Mouse (Mus musculus): ENCODE data around the gene Capn3. TPM values are rescaled to one million over a fixed set of nuclear protein-coding genes. Genes with fewer than 3 reads are reported as not detected.

The Capn3 gene
- polyA plus RNA-seq (2015; fragmentation: Nextera tagmentation; extraction: Ambion mirVana), result 1.1 and 1.4 TPM in 2 replicates

DNA sequence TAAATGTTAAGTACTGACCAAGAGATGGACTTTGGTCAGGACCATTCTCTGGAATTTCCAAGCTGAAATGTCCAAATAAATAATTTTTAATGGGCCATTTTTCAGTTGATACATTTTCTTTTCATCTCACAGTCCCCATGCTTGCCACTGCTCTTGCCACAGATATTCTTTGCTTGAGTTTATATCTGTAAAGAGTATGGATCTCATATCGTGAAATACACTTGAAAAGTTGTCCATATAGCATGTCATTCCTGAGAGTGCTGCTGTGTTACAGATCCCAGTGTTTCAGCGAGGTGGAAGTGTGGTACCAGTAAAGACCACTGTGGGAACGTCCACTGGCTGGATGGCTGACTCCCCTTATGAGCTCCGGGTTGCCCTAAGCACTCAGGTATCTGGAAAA is at the start of gene Capn3:
Gene Capn3 (plus strand): TSS at position 301 of the 400 bp plus-strand sequence.
- H3K9ac ChIP-seq (replicated peaks), result no peak within 1 kb of the TSS
- no peak within 1 kb of the TSS for H3K4me3 ChIP-seq
- H3K27me3 ChIP-seq, result no peaks in the 10 kb centered on the region
- ATAC-seq (replicated peaks), result no peak
- no peak within 1 kb of the TSS for H3K27ac ChIP-seq (replicated peaks)
- H3K9me3 ChIP-seq, result no peaks in the 10 kb centered on the region
- H3K4me2 ChIP-seq (replicated peaks), result no peak within 1 kb of the TSS
- WGBS, result 78% methylated on average over 4 of the region's 4 CpGs
- no peaks in the 10 kb centered on the region for H3K36me3 ChIP-seq
- H3K4me1 ChIP-seq, result no peaks in the 10 kb centered on the region

DNA sequence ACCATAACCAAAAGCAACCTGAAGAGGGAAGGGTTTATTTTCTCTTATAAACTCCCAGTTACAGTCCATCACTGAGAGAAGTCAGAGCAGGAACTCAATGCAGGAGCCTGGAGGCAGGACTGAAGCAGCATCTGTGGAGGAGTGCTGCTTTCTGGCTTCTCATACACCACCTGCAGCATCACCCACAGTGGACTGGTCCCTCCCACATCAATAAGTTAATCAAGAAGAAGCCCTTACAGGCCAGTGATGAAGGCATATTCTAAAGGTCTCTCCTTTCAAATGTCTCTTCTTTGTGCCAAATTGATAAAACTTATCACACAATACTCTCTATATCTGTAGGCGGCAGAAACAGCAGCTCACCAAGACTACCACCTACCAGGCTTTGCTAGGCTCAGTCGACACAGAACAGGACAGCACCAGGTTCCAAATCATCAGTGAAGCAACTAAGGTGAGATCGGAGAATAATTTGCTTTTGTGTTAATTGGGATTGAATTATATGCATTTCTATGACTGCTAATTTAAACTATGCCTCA is 44.7 kb upstream of the Capn3 start:
- WGBS, result 91% methylated on average over 3 of the region's 3 CpGs
- H3K9me3 ChIP-seq, result no peaks in the 10 kb centered on the region
- H3K36me3 ChIP-seq, result no peaks in the 10 kb centered on the region
- no peak overlapping the region for H3K9ac ChIP-seq (replicated peaks)
- H3K27ac ChIP-seq (replicated peaks), result no peak overlapping the region
- ATAC-seq (replicated peaks), result no peak
- H3K4me1 ChIP-seq, result 0 out of 2 replicates have a peak, but pooled peaks cover 12% of the 10 kb centered on the region
- H3K4me3 ChIP-seq, result no peak overlapping the region
- H3K4me2 ChIP-seq (replicated peaks), result no peak overlapping the region
- no peaks in the 10 kb centered on the region for H3K27me3 ChIP-seq

DNA sequence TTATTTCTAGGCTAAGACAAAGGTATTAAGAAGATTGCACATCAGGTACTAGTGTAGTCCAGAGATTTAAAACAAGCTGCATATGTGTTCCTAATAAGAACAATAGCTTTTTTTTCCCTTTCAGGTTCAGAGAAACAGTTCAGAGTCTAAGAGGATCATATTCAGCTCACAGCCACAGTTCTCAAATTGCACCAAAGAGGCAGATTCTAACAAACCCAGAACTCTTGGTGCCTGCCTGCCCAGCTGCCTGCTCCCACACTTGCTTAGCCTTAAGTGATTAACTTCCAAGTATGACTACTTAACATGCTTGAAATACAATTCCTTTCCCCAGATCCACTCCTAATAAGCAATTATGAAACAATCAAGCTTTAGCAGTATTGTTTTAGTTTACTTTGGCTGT is 41.7 kb upstream of the Capn3 start:
- H3K4me2 ChIP-seq (replicated peaks), result no peak overlapping the region
- H3K9ac ChIP-seq (replicated peaks), result no peak overlapping the region
- no peak overlapping the region for H3K4me3 ChIP-seq
- H3K27ac ChIP-seq (replicated peaks), result peak overlapping the region; percentile 77
- H3K4me1 ChIP-seq, result 0 out of 2 replicates have a peak, but pooled peaks cover 12% of the 10 kb centered on the region
- no peaks in the 10 kb centered on the region for H3K36me3 ChIP-seq
- H3K27me3 ChIP-seq, result no peaks in the 10 kb centered on the region
- no peaks in the 10 kb centered on the region for H3K9me3 ChIP-seq
- no peak for ATAC-seq (replicated peaks)

DNA sequence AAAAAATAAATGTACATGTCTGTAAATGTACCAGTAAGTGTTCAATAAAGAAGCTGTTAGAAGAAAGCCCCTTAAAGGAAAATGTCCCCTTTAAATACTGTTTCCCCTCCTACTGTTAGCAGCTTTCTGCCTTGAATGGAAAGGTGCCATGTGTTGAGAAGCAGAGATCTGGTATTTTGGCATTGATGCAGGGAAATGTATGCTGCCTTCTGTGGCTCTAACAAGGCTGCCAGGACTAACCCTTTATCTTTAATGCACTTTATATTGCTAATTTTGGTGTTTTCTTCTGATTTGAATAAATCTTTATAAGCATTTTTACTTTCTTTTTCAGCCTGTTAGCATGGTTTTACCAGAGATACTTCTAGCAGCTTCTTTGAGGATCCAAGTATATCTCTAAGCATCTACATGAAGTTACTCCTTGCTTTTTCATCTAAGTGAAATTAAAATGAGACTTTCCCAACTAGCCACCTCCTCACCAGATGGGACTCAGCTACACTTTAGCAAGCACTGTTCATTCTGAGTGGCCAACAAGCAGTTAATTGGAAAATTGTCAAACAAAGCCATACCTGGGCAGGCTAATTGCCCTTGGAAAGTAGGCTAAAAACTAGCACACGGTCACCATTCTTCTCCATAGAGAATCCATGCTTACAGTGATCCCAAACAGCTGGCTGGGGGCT is 40.9 kb upstream of the Capn3 start:
- Histone ChIP-seq H3K27me3 (no peaks in the 10 kb centered on the region), H3K36me3 (no peaks in the 10 kb centered on the region), H3K4me1 (0 out of 2 replicates have a peak, but pooled peaks cover 12% of the 10 kb centered on the region), H3K9ac (replicated peaks) (no peak overlapping the region), H3K9me3 (no peaks in the 10 kb centered on the region), H3K4me2 (replicated peaks) (no peak overlapping the region), H3K27ac (replicated peaks) (peak overlapping the region; percentile 77), H3K4me3 (no peak overlapping the region)
- 38% methylated on average over 1 of the region's 1 CpGs for WGBS
- no peak for ATAC-seq (replicated peaks)

DNA sequence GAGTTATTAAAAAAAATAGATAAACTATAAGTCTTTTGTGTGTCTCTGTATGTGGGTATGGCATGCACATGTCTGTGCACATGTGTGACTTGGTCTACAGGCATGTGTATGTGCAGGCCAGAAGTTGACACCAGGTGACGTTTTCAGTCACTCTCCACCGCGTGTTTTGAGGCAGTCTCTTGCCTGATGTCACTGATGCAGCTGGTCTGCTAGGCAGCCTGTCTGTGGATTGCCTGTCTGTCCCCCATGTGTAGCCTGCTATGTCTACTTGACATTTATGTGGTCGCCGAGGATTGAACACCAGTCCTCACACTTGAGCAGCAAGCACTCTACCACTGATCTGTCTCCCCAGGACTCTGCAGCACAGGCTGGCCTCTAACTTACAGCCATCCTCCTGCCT is 31.4 kb upstream of the Capn3 start:
- 89% methylated on average over 5 of the region's 5 CpGs for WGBS
- Histone ChIP-seq H3K36me3 (no peaks in the 10 kb centered on the region), H3K4me1 (no peaks in the 10 kb centered on the region), H3K27ac (replicated peaks) (no peak overlapping the region), H3K9ac (replicated peaks) (no peak overlapping the region), H3K9me3 (no peaks in the 10 kb centered on the region), H3K4me3 (no peak overlapping the region), H3K4me2 (replicated peaks) (no peak overlapping the region), H3K27me3 (no peaks in the 10 kb centered on the region)
- ATAC-seq (replicated peaks), result no peak

DNA sequence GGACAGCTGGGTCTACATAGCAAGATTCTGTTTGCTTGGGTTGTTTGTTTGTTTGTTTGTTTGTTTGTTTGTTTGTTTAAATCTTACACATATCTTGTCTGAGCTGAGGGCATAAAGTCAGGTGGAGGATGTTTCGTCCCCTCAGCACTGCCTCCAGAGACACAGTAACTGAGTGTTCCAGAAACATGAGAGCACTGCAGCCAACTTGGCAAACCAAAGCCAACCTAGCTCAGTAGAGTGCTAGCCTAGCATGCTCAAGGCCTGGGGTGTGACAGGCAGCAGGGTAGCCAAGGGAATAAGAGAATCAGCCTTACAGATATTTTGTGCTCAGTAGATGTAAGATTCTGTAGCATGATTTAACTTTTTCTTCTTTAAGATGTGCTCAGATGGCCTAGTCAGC is 11.3 kb upstream of the Capn3 start:
- no peak for ATAC-seq (replicated peaks)
- no peak overlapping the region for H3K9ac ChIP-seq (replicated peaks)
- H3K27me3 ChIP-seq, result no peaks in the 10 kb centered on the region
- no peaks in the 10 kb centered on the region for H3K9me3 ChIP-seq
- H3K36me3 ChIP-seq, result no peaks in the 10 kb centered on the region
- no peak overlapping the region for H3K4me2 ChIP-seq (replicated peaks)
- no peak overlapping the region for H3K4me3 ChIP-seq
- no peak overlapping the region for H3K27ac ChIP-seq (replicated peaks)
- WGBS, result 97% methylated on average over 1 of the region's 1 CpGs
- H3K4me1 ChIP-seq, result no peaks in the 10 kb centered on the region

DNA sequence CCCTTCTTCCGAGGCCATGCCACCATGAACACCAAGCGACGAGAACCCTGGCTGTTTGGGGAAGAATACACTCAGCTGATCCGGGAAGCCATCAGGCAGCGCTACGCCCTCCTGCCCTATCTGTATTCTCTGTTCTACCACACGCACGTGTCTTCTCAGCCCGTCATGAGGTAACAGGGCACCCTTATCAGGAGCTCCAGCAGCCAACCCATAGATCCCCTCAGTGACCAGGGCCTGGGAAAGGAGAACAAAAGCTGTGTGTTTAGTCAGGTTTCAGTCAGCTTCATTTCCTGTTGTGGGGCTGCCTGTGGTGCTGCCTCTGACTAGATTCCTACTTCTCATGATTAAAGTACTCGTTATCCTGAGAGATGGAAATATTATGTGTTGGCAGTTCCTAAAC is 9.4 kb upstream of the Capn3 start:
- Histone ChIP-seq H3K4me3 (no peak overlapping the region), H3K36me3 (no peaks in the 10 kb centered on the region), H3K9me3 (no peaks in the 10 kb centered on the region), H3K27ac (replicated peaks) (no peak overlapping the region), H3K4me1 (no peaks in the 10 kb centered on the region), H3K4me2 (replicated peaks) (no peak overlapping the region), H3K9ac (replicated peaks) (no peak overlapping the region), H3K27me3 (no peaks in the 10 kb centered on the region)
- ATAC-seq (replicated peaks), result no peak
- WGBS, result 82% methylated on average over 10 of the region's 10 CpGs

DNA sequence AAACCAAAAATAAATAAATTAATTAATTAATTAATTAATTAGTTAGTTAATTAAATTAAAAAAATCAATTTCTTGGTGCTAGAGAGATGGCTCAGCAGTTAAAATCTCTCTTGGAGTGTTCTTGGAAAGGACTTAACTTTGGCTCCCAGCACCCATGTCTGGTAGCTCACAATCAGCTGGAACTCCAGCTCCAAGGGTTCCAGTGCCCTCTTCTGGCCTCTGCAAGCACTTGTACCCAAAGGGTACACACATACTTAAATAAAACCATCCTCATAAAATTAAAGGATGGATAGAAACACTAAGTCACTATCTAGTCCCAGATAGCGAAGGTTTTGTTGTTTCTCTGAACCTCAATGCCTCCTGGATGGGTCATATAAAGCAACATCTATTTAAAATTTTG is 8.5 kb upstream of the Capn3 start:
- WGBS, result 95% methylated on average over 1 of the region's 1 CpGs
- H3K9me3 ChIP-seq, result no peaks in the 10 kb centered on the region
- no peaks in the 10 kb centered on the region for H3K4me1 ChIP-seq
- no peak overlapping the region for H3K4me2 ChIP-seq (replicated peaks)
- H3K36me3 ChIP-seq, result no peaks in the 10 kb centered on the region
- H3K27ac ChIP-seq (replicated peaks), result no peak overlapping the region
- ATAC-seq (replicated peaks), result no peak
- no peak overlapping the region for H3K4me3 ChIP-seq
- no peak overlapping the region for H3K9ac ChIP-seq (replicated peaks)
- H3K27me3 ChIP-seq, result no peaks in the 10 kb centered on the region

DNA sequence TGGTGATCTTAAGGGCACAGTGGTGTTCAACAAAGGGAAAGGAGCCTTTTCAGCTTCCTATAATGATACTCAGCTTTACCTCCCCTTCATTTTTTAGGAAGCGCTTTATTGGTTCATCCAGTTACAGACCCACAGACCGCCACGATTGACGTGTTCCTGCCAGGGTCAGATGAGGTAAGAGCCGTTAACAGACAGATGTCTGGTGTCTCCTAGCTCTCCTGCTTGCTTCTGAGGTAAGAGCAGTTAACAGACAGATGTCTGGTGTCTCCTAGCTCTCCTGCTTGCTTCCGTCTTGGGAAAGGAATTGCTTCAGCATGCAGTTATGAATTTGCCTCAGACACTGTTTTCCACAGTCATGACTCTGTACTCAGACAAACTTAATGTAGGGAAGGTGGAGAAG is 5.1 kb upstream of the Capn3 start:
- no peaks in the 10 kb centered on the region for H3K27me3 ChIP-seq
- H3K36me3 ChIP-seq, result no peaks in the 10 kb centered on the region
- no peak overlapping the region for H3K9ac ChIP-seq (replicated peaks)
- ATAC-seq (replicated peaks), result no peak
- no peaks in the 10 kb centered on the region for H3K4me1 ChIP-seq
- WGBS, result 56% methylated on average over 6 of the region's 6 CpGs
- no peaks in the 10 kb centered on the region for H3K9me3 ChIP-seq
- H3K4me3 ChIP-seq, result no peak overlapping the region
- no peak overlapping the region for H3K4me2 ChIP-seq (replicated peaks)
- H3K27ac ChIP-seq (replicated peaks), result no peak overlapping the region

DNA sequence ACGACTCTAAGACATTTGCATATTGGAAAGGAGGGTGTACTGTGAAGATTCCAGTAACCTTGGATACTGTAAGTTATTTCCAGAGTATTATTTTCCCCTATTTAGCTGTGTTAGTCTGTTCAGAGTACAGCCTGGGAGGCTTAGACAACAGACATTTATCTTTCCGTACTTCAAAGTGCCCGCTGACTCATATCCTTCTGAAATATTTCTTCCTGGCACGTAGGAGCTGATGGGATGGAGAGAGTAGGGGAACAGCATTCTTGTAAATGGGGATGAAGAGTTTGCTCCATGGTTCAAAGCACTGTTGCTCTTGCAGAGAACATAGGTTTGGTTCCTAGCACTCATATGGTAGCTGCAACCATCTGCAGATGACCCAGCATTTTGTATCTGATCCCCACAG is 3.2 kb upstream of the Capn3 start:
- 85% methylated on average over 4 of the region's 4 CpGs for WGBS
- H3K4me2 ChIP-seq (replicated peaks), result no peak overlapping the region
- ATAC-seq (replicated peaks), result no peak
- no peaks in the 10 kb centered on the region for H3K36me3 ChIP-seq
- H3K9me3 ChIP-seq, result no peaks in the 10 kb centered on the region
- H3K4me1 ChIP-seq, result no peaks in the 10 kb centered on the region
- no peak overlapping the region for H3K9ac ChIP-seq (replicated peaks)
- H3K27me3 ChIP-seq, result no peaks in the 10 kb centered on the region
- no peak overlapping the region for H3K4me3 ChIP-seq
- no peak overlapping the region for H3K27ac ChIP-seq (replicated peaks)

DNA sequence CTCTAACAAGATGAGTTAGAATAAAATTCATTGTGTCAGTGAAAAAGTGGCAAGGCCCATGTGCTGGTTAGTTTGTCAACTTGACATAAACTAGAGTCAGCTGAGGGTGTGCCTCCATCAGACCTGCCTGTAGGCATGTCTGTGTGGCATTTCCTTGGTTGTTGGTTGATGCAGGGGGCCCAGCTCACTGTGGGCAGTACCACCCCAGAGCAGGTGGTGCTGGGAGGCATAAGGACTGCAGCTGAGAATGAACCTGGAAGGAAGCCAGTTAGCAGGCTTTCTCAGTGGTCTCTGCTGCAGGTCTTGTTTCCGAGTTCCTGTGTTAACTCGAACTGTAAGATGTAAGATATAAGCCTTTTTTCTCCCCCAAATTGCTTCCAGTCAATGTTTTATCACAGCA is 832 bp upstream of the Capn3 start:
- no peak overlapping the region for H3K4me3 ChIP-seq
- WGBS, result 85% methylated on average over 2 of the region's 2 CpGs
- no peak overlapping the region for H3K4me2 ChIP-seq (replicated peaks)
- H3K36me3 ChIP-seq, result no peaks in the 10 kb centered on the region
- no peaks in the 10 kb centered on the region for H3K9me3 ChIP-seq
- no peaks in the 10 kb centered on the region for H3K4me1 ChIP-seq
- H3K9ac ChIP-seq (replicated peaks), result no peak overlapping the region
- H3K27ac ChIP-seq (replicated peaks), result no peak overlapping the region
- ATAC-seq (replicated peaks), result no peak
- H3K27me3 ChIP-seq, result no peaks in the 10 kb centered on the region

DNA sequence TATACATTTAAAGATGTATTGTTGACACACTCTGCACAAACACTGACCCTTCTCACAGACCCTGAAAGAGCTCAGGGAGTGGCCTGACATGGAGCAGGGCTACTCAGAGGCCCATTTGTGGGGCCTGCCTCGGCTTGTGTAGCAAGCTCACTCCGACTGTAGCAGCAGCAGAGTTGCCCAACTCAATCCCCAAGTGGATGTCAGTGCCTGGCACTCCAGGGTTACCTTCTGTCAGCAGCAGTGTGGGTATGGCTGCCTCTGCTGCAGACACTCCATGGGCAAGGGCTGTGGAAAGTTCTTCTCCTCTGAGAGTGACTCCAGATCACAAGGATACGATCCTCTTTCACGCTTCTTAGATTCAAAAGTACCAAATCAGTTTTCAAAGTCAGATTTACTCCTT is 4.4 kb downstream of the Capn3 start:
- H3K27ac ChIP-seq (replicated peaks), result no peak overlapping the region
- H3K9ac ChIP-seq (replicated peaks), result no peak overlapping the region
- no peak overlapping the region for H3K4me3 ChIP-seq
- H3K4me1 ChIP-seq, result no peaks in the 10 kb centered on the region
- H3K4me2 ChIP-seq (replicated peaks), result no peak overlapping the region
- no peaks in the 10 kb centered on the region for H3K27me3 ChIP-seq
- no peaks in the 10 kb centered on the region for H3K36me3 ChIP-seq
- no peaks in the 10 kb centered on the region for H3K9me3 ChIP-seq
- no peak for ATAC-seq (replicated peaks)
- WGBS, result 87% methylated on average over 4 of the region's 4 CpGs

DNA sequence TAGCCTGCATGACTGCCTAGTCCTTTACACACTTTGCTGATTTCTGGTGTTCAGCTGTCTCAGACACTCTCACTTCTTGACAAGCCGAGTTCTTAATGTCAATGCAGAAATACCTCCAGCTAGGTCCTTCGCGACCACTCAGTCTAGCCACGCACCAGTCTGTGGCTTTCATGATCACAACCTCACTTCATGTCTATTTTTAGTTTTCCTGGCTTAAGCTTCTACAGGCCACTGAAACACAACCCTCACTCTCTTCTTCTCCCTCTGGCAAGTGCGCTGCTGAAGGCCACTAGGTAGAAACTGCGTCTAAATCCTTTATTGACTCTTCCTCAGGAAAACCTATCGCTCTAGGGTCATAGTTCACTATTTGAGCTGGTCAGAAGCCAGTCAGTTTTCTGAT is 7.5 kb downstream of the Capn3 start:
- H3K36me3 ChIP-seq, result no peaks in the 10 kb centered on the region
- 91% methylated on average over 7 of the region's 7 CpGs for WGBS
- no peak overlapping the region for H3K4me3 ChIP-seq
- H3K9me3 ChIP-seq, result no peaks in the 10 kb centered on the region
- no peak for ATAC-seq (replicated peaks)
- H3K9ac ChIP-seq (replicated peaks), result no peak overlapping the region
- no peaks in the 10 kb centered on the region for H3K4me1 ChIP-seq
- H3K4me2 ChIP-seq (replicated peaks), result no peak overlapping the region
- no peak overlapping the region for H3K27ac ChIP-seq (replicated peaks)
- H3K27me3 ChIP-seq, result no peaks in the 10 kb centered on the region
